Mouse (Mus musculus) heart, embryonic 12.5 days (tissue): ENCODE results near the gene Nufip2. TPM values are rescaled to one million over a fixed set of nuclear protein-coding genes. Genes with fewer than 3 reads are reported as not detected.

ENCODE experiments used
- ATAC-seq: fragments of 200-750 bp; cut with Nextera tagmentation; 2 replicates; pipeline ENCODE4 v1.8.0; 2017; ENCODE audit warnings: moderate TSS enrichment, moderate library complexity; ENCODE audit not compliant: insufficient number of reproducible peaks, low FRiP score
- H3K27ac ChIP-seq: fragments of 300-500 bp; sonication (generic); 2 replicates; pipeline ENCODE4 v1.5.1; 2016; ENCODE audit warnings: mild to moderate bottlenecking, moderate library complexity; ENCODE audit not compliant: poor library complexity, severe bottlenecking
- H3K27me3 ChIP-seq: fragments of 300-500 bp; sonication (generic); replicated peaks from 2 replicates; pipeline ENCODE4 v1.6.1; 2016; ENCODE audit warnings: mild to moderate bottlenecking, moderate library complexity
- H3K36me3 ChIP-seq: fragments of 300-500 bp; sonication (generic); 2 replicates; pipeline ENCODE4 v1.6.1; 2016; ENCODE audit warnings: mild to moderate bottlenecking, moderate library complexity
- H3K4me1 ChIP-seq: fragments of 300-500 bp; sonication (generic); replicated peaks from 2 replicates; pipeline ENCODE4 v1.6.1; 2016; ENCODE audit warnings: mild to moderate bottlenecking
- H3K4me2 ChIP-seq: fragments of 300-500 bp; sonication (generic); 2 replicates; pipeline ENCODE4 v1.6.1; 2016; ENCODE audit warnings: mild to moderate bottlenecking, moderate library complexity
- H3K4me3 ChIP-seq: fragments of 300-500 bp; sonication (generic); 2 replicates; pipeline ENCODE4 v1.5.1; 2016; ENCODE audit warnings: mild to moderate bottlenecking
- H3K9ac ChIP-seq: fragments of 300-500 bp; sonication (generic); 2 replicates; pipeline ENCODE4 v1.6.1; 2016; ENCODE audit warnings: mild to moderate bottlenecking, moderate library complexity
- H3K9me3 ChIP-seq: fragments of 300-500 bp; sonication (generic); replicated peaks from 2 replicates; pipeline ENCODE4 v1.6.1; 2016; ENCODE audit warnings: mild to moderate bottlenecking, moderate library complexity
- WGBS: fragments of 180-500 bp; shearing (Covaris S2); methylation state at CpG from one replicate; pipeline ENCODE4 v1.1.7; 2016; 5-methylcytosine and 5-hydroxymethylcytosine counted together
- polyA plus RNA-seq: library from polyadenylated mRNA; unstranded; fragments of >200 nt; fragmentation: Nextera tagmentation; extraction: Ambion mirVana; gene quantifications from 2 replicates; pipeline ENCODE4 v1.2.1, GENCODE M21; 2016

Gene Nufip2
- polyA plus RNA-seq, 1 experiment from 2014 or later, result 4.4 TPM

DNA sequence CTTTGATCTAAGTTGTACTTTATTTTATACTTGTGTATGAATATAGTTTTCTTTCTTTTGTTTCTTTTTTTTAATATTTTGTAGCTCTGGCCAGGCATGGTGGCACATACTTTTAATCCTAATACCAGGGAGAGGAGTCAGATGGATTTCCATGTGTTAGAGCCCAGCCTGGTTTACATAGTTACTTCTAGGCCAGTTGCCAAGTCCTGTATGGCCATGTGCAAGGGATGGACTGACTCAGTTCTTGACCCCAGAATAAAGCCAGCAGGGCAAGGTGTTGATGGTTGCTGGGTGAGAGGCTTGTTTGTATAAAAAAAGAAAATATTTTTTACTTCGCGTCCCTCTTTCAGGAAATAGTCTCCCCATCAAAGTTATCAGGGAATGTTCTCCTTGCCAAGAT, 13.2 kb upstream of the Nufip2 start:
- peaks cover 4% of the 10 kb centered on the region for H3K9me3 ChIP-seq
- no peaks in the 10 kb centered on the region for H3K27me3 ChIP-seq
- H3K9ac ChIP-seq, result no peak overlapping the region
- WGBS, result 81% methylated on average over 2 of the region's 2 CpGs
- no peak for ATAC-seq
- no peaks in the 10 kb centered on the region for H3K36me3 ChIP-seq
- no peak overlapping the region for H3K27ac ChIP-seq
- H3K4me3 ChIP-seq, result no peak overlapping the region
- H3K4me1 ChIP-seq, result no peaks in the 10 kb centered on the region
- no peak overlapping the region for H3K4me2 ChIP-seq

DNA sequence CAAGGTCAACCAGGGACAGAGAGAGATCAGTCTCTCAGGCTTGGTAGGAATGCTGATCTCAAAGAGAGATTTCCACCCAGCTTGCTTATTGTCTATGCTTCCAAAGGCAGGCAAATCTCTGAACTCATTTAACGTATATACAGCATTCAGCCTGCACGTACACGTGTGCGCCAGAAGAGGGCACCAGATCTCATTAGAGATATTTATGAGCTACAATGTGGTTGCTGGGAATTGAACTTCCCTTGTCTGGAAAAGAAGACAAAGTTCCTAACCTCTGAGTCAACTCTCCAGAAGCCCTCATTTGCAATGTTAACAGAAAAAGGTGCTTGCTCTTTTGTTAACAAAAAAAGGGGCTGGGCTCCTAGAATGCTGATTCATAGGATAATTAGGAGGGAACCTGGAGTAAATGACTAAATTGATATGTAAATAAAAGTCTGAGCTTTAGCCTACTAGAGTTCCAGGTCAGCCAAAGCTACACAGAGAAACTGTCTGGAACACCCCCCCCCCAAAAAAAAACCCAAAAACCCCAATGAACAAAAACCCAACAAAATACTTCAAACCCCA, 12.4 kb upstream of the Nufip2 start:
- Histone ChIP-seq H3K4me3 (no peak overlapping the region), H3K4me1 (no peaks in the 10 kb centered on the region), H3K27me3 (no peaks in the 10 kb centered on the region), H3K36me3 (no peaks in the 10 kb centered on the region), H3K9me3 (peaks cover 4% of the 10 kb centered on the region), H3K9ac (no peak overlapping the region), H3K27ac (no peak overlapping the region), H3K4me2 (no peak overlapping the region)
- ATAC-seq, result no peak
- WGBS, result 61% methylated on average over 4 of the region's 4 CpGs

DNA sequence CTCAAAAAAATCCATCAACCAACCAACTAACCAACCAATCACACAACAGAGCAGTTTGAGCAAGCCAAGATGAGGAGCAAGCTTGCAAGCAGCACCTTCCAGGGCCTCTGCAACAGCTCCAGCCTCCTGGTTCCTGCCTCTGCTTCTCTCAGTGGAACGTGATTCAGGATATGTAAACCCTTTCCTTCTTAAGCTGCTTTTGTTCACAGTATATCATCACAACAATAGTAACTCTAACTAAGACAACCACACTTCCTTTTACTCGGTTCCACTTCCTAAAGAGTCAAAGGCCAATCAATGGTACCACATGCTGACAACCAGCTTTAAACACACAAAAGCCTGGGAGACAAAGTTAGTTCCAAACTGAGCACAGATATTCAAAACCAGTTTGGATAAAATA, 5.9 kb upstream of the Nufip2 start:
- no peaks in the 10 kb centered on the region for H3K27me3 ChIP-seq
- ATAC-seq, result no peak
- no peak overlapping the region for H3K4me3 ChIP-seq
- no peaks in the 10 kb centered on the region for H3K9me3 ChIP-seq
- no peak overlapping the region for H3K9ac ChIP-seq
- no peaks in the 10 kb centered on the region for H3K4me1 ChIP-seq
- whole genome bisulfite sequencing, result 32% methylated on average over 2 of the region's 2 CpGs
- H3K36me3 ChIP-seq, result no peaks in the 10 kb centered on the region
- H3K27ac ChIP-seq, result no peak overlapping the region
- H3K4me2 ChIP-seq, result no peak overlapping the region

DNA sequence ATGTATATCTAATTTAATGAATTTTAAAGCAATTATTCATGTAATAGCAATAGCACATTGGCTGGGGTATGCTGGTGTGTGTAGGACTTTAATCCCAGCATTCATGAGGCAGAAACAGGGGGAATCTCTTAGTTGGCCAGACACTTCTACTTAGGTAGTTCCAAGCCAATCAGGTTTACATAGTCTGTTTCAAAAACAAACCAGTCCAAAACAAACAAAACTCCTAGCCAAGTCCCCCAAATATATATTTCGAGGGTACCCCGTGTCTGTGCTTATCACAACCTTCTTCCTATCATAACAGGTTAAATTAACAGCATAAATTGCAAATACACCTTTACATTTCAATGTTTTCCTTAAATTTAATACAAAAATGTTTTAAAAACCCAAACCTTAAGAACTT, 1.1 kb upstream of the Nufip2 start:
- Histone ChIP-seq H3K9ac (no peak overlapping the region), H3K27ac (no peak overlapping the region), H3K27me3 (no peaks in the 10 kb centered on the region), H3K4me2 (no peak overlapping the region), H3K36me3 (no peaks in the 10 kb centered on the region), H3K9me3 (no peaks in the 10 kb centered on the region), H3K4me1 (peaks cover 4% of the 10 kb centered on the region; the same call in 1 of the 2 replicates), H3K4me3 (no peak overlapping the region)
- ATAC-seq, result no peak
- 51% methylated on average over 2 of the region's 2 CpGs for WGBS

DNA sequence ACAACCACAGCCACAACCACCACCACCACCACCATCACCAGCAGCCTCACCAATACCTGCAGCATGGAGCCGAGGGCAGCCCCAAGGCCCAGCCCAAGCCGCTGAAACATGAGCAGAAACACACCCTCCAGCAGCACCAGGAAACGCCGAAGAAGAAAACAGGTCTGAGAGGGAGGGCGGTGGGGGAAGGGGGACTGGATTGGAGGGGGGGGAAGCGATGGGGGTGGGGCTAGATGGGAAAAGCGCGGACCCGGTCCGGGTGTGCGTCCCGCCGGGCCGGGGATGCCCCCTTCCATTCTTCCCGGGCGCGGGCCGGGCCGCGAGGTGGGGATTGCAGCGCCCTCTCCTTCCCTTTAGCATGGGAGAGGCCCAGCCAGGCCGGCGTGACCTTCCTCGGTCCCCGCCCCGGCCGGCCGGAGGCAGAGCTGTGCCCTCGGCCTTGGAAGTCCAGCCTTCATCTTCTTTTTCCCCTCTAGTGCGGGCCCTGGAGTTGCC, 438 bp downstream of the Nufip2 start:
- Histone ChIP-seq H3K9me3 (no peaks in the 10 kb centered on the region), H3K27me3 (no peaks in the 10 kb centered on the region), H3K36me3 (peaks cover 10% of the 10 kb centered on the region), H3K9ac (peak overlapping the region; percentile 99), H3K4me1 (peaks cover 4% of the 10 kb centered on the region; the same call in 1 of the 2 replicates), H3K4me2 (peak overlapping the region; percentile 85), H3K27ac (peak overlapping the region; percentile 98), H3K4me3 (peak overlapping the region; percentile 95)
- peak; percentile 61 for ATAC-seq
- under 1% methylated on average over 21 of the region's 30 CpGs for WGBS

DNA sequence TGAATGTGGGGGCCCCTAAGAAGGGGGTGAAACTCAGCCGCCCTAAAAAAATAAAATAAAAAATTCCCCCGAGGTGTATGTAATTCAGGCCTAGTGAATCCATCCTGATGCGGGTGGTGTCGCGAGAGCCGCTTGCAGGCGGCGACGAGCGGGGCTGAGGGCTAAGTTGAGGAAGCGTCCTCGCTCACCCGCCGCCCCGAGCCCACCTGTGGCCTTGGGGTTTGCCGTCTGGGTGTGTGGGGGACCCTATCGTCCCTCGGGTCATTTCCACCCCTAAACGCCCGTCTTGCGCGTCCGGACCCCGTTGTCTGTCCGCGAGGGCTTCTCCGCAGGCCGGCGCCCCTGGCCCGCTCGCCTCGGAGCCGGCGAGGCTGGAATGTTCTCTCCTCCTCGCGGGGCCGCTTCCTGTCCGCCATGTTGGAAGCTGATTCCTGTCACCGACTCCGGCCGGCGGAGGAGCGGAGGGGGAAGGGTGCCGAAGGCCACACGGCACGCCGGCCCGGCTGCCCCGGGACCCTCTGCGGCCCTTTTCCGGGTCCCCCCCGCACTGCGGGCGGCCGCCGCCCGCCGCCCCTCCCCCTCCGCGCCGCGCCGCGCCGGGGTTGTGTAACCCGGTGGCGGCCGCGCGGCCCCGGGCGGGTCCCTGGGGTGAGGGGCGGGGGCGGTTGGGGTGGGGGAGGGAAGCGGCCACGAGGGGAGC, 1.0 kb downstream of the Nufip2 start:
- H3K4me3 ChIP-seq, result peak overlapping the region; percentile 95
- under 1% methylated on average over 53 of the region's 76 CpGs for WGBS
- H3K27me3 ChIP-seq, result no peaks in the 10 kb centered on the region
- H3K9me3 ChIP-seq, result no peaks in the 10 kb centered on the region
- H3K4me1 ChIP-seq, result peaks cover 5% of the 10 kb centered on the region; the same call in 1 of the 2 replicates
- peak; percentile 56 for ATAC-seq
- H3K36me3 ChIP-seq, result peaks cover 16% of the 10 kb centered on the region
- H3K4me2 ChIP-seq, result peak overlapping the region; percentile 85
- H3K9ac ChIP-seq, result peak overlapping the region; percentile 99
- peak overlapping the region; percentile 98 for H3K27ac ChIP-seq

DNA sequence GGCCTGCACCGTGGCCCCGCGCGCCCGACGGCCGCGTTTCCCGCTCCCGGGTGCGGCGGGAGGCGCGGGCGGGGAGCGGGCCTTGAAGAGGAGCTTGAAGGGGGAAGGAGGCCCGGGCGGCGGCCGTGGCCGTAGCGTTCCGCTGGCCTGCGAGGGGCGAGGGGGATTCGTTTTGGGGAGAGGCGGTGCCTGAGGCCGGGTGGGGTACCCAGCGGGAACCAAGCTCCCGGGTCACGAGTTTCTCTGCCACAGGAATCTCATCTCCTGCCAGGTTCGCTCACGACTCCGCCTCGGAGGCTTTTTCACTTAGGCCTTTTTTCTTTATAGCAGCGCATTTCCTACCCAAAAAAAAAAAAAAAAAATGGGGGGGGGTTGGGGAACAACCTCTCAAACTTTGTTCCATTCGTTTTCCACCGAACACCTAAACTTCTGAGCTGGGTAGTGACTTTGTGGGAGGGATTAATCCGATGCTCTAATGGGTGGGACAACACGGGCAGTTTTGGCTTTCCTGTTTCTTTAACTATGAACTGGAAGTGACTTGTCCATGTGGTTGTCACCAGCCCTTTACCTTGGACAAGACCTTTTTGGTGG, 1.7 kb downstream of the Nufip2 start:
- Histone ChIP-seq H3K27ac (peak overlapping the region; percentile 98), H3K4me1 (peaks cover 12% of the 10 kb centered on the region)
- ATAC-seq, result no peak

DNA sequence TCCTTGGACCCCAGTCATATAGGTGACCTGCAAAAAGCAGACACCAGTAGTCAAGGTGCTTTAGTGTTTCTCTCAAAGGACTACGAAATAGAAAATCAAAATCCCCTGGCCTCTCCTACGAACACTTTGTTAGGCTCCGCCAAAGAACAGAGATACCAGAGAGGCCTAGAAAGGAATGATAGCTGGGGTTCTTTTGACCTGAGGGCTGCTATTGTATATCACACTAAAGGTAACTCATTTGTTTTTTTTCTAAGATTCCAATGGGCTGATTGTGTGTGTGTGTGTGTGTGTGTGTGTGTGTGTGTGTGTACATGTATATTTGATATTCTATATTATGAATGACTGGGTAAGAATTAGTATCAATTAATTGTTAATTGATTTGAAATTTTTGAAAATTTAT, 7.1 kb downstream of the Nufip2 start:
- WGBS, result 76% methylated on average over 3 of the region's 3 CpGs
- Histone ChIP-seq H3K4me1 (peaks cover 17% of the 10 kb centered on the region), H3K9me3 (no peaks in the 10 kb centered on the region), H3K4me3 (no peak overlapping the region), H3K27me3 (no peaks in the 10 kb centered on the region), H3K9ac (no peak overlapping the region), H3K36me3 (peaks cover 59% of the 10 kb centered on the region), H3K27ac (no peak overlapping the region), H3K4me2 (no peak overlapping the region)
- no peak for ATAC-seq

More for the DNA sequence above, 1.7 kb downstream of the Nufip2 start:
- peaks cover 22% of the 10 kb centered on the region for H3K36me3 ChIP-seq
- H3K9ac ChIP-seq, result peak overlapping the region; percentile 99
- peak overlapping the region; percentile 85 for H3K4me2 ChIP-seq
- no peaks in the 10 kb centered on the region for H3K27me3 ChIP-seq
- WGBS, result under 1% methylated on average over 39 of the region's 40 CpGs
- no peaks in the 10 kb centered on the region for H3K9me3 ChIP-seq
- H3K4me3 ChIP-seq, result peak overlapping the region; percentile 95

DNA sequence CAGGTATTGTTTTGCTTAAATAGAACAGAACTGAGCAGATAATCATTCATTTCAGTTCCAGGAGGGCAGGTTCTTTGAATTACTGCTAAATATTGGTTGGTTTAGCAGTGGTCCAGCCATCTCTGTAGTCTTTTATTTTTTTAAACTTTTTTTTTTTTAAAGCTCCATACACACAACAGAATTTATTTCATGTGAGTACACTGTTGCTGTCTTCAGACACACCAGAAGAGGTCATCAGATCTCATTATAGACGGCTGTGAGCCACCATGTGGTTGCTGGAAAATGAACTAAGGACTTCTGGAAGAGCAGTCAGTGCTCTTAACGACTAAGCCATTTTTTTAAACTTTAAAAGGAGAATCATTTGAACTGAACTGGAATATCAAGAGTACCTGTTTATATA, 11.3 kb downstream of the Nufip2 start:
- no peak overlapping the region for H3K27ac ChIP-seq
- no peak overlapping the region for H3K4me2 ChIP-seq
- H3K4me3 ChIP-seq, result no peak overlapping the region
- H3K27me3 ChIP-seq, result no peaks in the 10 kb centered on the region
- H3K9ac ChIP-seq, result no peak overlapping the region
- H3K36me3 ChIP-seq, result peaks cover 60% of the 10 kb centered on the region
- no peaks in the 10 kb centered on the region for H3K9me3 ChIP-seq
- no peak for ATAC-seq
- WGBS, result 70% methylated on average over 2 of the region's 2 CpGs
- peaks cover 9% of the 10 kb centered on the region for H3K4me1 ChIP-seq

DNA sequence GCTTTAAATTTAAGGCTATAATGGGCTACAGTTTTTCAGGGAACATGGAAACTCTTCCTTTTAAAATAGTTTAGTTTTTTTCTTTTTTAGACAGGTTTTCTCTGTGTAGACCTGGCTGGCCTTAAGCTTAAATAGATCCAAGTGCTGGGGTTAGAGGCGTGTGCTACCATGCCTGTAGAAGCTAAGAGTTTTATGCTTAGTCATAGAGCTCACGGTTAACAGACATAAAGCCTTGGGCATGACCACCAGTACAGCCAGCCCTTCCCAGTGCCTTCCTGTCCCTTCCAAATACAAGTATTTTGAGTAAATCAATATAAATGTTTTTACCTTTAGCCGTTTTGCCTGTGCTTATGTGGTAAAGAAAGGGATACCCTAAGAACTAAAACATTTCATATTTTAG, 20.0 kb downstream of the Nufip2 start:
- Histone ChIP-seq H3K9ac (no peak overlapping the region), H3K36me3 (peaks cover 50% of the 10 kb centered on the region), H3K4me2 (no peak overlapping the region), H3K9me3 (no peaks in the 10 kb centered on the region), H3K27ac (no peak overlapping the region), H3K27me3 (no peaks in the 10 kb centered on the region), H3K4me1 (no peaks in the 10 kb centered on the region), H3K4me3 (no peak overlapping the region)
- no peak for ATAC-seq
- 85% methylated on average over 3 of the region's 3 CpGs for WGBS

DNA sequence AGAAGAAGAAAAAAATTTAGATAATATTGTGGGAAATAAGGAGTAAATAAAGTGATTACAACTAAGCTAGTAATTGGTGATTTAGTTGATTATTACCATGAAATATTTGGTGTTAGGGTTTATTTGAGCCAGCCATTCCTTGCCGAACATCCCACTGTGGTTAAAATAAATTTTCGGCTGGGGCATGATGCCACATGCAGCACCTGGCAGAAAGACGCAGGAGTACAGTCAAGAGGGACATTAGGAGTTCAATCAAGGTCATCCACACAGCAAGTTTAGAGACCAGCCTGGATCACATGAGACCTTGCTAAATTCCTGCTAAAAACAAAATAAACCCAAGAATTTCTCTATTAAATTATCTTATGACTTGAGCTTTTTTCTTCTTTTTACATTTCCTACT, 23.1 kb downstream of the Nufip2 start:
- Histone ChIP-seq H3K27me3 (no peaks in the 10 kb centered on the region), H3K9ac (no peak overlapping the region), H3K4me2 (no peak overlapping the region), H3K4me3 (no peak overlapping the region), H3K4me1 (0 out of 2 replicates have a peak, but pooled peaks cover 6% of the 10 kb centered on the region), H3K27ac (no peak overlapping the region), H3K9me3 (no peaks in the 10 kb centered on the region), H3K36me3 (peaks cover 40% of the 10 kb centered on the region)
- ATAC-seq, result no peak
- WGBS, result 85% methylated on average over 3 of the region's 3 CpGs
